Mouse (Mus musculus): ENCODE data around the gene Inpp4a. TPM values are rescaled to one million over a fixed set of nuclear protein-coding genes. Genes with fewer than 3 reads are reported as not detected.

The Inpp4a gene
- 14.2 TPM for polyA plus RNA-seq (2017; shearing (Covaris generic))

DNA sequence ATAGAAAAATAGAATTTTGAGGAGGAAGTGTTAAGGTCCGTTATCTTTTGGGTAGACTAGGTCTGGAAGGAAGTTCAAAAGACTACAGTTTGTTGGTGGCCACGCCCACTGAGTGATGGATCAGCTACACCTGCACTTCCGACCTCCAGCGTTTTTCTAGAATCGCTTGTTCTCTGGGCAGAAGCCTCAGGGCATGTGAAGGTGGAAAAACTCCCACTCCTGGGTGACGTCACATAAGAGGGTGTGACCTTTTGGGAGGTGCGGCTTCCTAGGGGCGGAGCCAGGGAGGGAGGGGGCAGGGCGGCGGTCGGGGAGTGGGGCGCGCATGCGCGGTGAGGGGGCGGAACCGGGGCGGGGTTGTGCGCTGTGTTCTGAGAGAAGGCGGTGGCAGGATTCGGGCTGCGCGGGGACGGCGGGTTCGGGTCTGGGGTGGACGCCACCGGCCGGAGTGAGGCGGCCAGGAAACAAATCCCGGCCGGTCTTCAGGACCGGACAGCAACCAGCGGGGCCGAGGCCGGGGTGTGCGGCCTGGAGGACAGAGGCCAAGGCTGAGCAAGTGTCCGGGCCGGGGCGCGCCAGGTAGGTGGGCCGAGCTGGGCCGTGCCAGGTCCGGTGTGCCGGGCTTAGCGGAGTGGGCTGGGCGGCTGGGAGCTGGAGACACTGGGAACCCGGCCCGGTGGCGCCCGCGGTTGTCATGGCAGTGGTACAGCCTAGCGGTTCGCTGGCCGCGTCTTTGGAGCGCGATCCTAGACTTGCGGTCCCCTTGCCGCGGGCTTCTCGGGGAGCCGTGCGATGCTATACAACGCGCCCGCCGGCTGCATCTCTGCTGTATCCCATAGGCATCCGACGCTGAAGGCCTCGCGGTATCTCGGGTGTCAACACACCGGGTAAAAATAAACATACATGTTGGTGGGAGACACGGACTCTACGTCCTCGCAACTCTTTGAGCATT, at the start of gene Inpp4a:
TSS of gene Inpp4a (plus strand) at position 326 of the 952 bp plus-strand sequence.

GRCm38 (mm10) chr1:37429366-37430296, 130.0 kb downstream of the Inpp4a start, which contains the start of the genes Coa5 and Unc50:
Gene Coa5 (minus strand): TSS chr1:37430103.
Gene Unc50 (plus strand): TSS chr1:37430139.

Other genes starting within 250 kb of the Inpp4a start
- gene Cnga3, start 85.4 kb upstream of the Inpp4a start, polyA plus RNA-seq (2017; shearing (Covaris generic)) = 0.61 TPM
- 52.2 TPM for gene Coa5, start 130.2 kb downstream of the Inpp4a start, polyA plus RNA-seq (2017; shearing (Covaris generic))
- 99.5 TPM for gene Unc50, start 130.3 kb downstream of the Inpp4a start, polyA plus RNA-seq (2017; shearing (Covaris generic))
- 14.9 TPM for gene Mgat4a, start 241.2 kb downstream of the Inpp4a start, polyA plus RNA-seq (2017; shearing (Covaris generic))